Mouse (Mus musculus) testis, postnatal 10 days (tissue): ENCODE data around the gene Hacd2.

ENCODE experiments used
- DNase-seq: peaks from one replicate; pipeline ENCODE4 v3.0.0; 2021; ENCODE audit warnings: low spot score

The Hacd2 gene

DNA sequence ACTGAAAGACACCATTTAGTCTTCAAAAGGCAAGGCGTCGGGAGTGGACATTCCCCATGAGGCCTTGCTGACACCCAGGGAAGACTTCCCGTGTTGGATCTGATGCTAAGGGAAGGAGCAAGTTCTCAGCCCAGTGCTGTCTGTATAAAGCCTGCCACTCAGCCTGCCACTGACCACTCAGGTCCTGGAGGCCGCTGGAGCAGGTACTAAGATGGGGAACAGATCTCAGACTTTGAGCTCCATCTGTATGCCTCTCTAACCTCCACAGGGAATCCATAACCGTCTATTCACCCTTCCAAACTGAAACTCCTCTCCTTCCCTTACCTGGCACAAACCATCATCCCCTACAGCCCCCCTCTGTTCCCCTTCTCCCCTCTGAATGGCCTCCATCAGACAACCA, 91.3 kb downstream of the Hacd2 start:
- no peak for DNase-seq

DNA sequence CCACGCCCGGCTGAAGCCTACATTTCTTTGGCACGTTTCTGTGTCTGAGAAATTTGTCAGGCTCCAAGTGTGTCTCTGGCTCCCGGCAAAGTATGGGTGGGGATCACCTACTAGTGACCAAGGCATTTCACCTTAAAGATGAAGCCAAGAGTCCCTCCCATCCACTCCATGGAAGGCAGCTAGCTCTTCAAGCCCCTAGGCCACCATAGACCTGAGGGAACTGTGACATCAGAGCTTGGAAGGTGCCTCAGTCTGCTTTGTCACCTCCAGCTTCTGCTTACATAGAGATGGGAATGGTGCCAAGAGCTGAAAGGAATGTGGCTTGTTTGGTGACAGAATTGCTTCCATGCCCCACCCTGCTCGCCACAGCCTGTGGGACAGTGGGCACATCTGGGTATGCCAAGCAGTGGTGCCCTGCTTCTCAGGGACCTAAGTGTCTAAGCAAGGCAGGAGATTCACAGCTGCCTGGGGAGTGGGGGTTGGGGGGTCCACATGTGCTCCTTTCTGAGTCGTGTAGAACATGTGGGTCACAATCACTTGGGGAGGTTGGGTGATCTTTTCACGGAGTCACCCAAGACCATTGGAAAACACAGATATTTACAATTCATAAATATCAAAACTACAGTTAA, 94.2 kb downstream of the Hacd2 start:
- no peak for DNase-seq

DNA sequence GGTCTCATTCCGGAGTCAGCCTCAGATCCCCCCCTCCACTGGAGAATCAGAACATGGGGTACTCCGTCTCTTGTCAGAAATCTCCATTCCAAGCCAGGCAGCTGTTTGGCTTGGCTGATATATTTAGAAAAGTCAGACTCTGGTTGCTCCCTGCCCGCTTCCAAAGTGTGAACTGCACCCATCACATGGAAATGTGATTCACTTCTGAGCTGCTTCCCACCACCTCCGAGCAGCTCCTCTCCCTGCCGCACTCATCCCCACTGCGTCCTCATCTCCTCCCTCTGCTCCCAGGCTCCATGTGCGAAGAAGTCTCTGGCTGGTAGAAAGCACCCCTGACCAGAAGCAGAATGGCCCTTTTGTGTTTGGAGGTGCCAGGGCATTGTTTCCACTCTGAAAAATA, 95.2 kb downstream of the Hacd2 start:
- DNase-seq = no peak

DNA sequence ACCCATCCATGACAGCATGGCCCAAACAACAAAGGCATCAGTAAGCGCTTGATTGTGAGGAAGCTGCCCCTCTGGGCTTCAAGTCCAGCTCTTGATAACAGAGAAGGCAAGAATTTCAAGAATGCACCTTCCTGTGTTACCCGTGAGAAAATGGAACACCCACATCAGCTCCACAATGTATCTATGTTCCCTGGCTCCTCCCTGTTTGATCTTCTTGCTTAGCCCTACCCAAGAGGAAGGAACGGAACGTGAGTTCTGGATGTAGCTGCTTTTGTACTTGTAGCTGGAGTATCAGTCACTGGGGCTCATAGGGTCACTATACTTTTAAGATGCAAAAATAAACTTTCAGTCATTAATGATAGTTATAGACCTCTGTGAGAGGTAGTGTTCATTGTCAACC, 98.4 kb downstream of the Hacd2 start:
- no peak for DNase-seq

DNA sequence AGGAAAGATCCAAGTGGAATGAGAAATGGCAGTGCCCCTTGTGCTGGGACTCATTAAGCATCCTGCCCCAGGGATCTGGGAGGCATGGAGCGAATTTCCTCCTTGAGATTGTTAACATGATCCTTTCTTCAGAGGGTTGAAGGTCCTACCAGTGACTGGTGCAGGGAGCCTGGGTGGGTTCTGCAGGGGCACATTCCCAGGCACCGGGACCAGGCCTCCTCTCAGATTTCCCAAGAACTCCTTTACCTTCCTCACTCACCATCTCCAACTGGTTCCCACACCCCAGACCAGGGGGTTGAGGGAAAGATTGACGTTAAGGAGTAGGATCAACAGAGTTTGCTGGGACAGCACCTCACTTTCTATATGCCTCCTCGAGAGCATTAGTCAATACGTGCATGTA, 105.0 kb downstream of the Hacd2 start:
- no peak for DNase-seq

DNA sequence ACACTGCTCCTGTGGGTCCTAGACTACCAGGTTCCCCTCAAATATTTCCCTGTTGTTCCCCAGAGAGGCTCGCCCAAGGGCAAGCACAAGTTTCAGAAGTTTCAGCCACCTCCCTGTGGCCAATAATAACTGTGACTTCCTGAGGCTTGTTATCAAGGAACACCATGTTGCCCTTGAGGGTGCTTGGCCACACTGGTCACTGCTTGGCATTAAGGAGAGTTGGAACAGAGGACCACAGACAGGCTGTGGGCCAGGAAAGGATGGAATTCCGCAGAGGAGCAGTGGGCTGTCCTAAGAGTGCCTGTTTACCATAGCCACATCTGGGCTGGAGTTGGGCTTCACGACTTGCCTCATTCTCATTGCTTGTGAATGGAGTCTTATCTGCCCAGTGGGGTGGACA, 107.9 kb downstream of the Hacd2 start:
- no peak for DNase-seq

DNA sequence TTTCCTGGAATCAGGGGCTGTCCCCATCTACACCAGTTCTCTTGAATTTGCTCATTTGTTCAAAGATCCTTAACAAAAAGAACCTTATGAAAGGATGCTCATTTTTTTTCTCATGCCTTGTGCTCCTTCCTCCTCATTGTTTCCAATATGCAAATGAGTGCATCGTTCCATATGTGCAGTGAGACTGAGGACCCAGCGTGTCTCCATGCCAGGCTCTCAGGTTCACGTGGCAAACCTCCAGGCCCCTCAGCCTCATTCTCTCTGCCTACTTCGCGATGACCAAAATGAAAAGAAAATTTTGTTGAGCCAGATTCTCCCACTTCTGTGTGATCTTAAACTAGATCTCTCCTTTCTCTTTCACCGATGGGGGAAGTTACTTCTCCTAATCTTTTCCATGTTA, 117.2 kb downstream of the Hacd2 start:
- DNase-seq = no peak

DNA sequence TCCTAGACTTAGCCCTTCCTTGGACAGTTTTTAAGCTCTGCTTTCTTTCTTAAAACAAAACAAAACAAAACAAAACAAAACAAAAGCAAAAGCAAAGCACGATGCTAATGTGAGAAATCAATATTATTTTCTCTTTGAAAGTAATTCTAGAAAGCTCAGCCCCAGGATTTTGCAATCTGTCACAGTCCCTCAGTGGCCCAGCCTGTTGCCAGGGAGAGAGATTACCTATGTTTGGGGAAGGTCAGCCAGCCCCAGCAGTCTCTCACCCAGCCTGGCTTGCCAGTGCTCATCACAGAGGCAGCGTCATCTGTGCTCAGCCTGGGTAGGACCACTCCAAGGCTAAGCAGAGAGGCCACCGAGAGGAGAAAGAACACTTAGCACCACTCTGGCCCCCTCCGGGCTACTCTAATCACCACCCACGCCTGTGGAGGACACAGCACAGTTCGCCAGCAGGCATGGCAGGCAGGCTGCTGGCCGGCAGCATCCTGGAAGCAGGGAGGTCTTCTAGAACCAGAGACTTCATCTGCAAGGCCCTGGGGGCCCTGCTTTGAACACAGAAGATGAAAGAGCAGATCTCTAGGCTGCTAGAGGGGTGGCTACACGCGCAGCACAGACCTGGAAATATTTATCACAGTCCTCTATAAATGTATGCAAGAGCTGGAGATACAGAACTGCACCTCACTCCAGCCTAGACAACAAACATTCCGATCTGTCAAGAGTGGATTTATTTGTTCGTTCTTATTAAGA, 117.8 kb downstream of the Hacd2 start:
- DNase-seq = peak; percentile 61

DNA sequence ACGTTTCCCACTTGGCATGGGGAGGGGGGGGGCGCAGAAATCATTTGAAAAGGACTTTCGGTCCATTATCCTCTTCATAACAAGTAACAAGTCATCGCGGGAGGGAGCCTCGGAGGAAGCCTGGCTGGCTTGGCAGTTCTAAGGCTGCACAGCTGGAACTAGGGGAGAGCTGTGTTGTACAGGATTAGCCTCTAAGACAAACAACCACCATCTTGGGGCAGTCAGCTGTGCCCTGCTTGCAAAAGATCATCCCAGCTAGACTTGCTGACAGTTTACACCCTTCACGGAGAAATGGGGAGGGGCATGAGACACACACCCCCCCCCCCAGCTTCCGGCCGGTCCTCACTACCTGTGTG, 118.4 kb downstream of the Hacd2 start:
- no peak for DNase-seq

DNA sequence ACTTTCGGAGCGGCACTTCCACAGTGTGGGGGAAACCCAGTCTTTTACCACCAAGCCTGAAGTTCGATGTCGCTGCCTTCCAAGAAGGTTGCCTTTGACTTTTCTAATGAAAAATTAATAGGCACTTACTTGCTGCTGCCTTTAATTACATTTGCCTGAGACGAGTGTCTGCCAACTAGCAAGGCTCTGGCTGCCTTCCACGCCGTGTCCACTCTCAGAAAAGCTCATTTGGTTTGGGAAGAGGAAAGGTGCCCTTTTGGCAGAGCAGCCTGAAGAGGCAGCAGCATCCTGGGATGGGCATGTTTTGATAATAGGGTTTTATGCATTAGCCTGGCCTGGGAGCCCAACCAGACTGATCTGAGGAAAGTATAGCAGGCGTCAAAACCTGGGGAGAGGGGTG, 119.6 kb downstream of the Hacd2 start:
- no peak for DNase-seq

DNA sequence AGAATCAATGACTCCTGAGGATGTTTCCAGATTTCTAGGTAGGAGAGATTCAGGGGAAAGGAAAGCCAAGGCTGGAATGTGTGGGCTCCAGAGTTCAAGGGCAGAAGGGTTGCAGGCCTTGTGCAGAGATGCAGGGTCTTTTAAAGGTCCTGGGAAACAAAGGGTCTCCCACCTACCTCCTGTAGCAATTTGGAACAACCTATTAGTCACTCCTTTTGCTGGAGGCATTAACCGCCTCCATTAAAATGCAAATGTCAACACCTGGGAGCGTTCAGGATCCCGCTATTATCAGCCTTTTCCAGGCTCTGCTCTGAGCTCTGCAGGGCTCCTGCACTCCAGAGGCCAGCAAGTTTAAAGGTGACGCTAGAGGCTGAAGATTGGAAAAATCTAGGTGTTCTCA, 123.9 kb downstream of the Hacd2 start:
- no peak for DNase-seq

DNA sequence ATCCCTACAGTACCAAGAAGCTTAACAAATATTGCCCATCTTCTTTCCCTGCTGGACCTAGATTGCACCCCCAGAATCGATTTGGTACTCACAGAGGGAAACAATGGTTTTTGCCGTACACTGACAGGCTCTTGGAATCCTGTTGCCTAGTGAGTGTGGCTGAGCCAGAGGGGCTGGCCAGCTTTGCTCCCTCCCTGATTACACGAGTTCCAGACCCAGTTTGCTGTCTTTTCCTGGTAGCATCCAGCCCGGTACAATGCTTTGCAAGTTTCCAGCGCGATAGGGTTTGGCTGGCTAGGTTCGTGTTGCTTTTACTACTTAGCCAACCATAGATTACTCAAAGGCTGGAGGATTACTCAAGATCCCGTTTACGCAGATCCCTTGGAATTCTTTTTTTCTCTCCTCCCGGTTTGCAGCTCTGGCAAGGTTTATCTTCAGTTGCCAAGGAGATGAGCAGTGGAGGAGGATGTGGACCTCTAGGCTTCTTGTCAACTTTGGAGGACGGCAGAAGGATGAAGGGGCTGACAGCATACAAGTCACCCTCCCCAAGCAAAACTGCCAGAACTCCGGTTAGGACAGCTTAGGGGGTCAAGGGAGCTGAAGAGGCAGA, 131.0 kb downstream of the Hacd2 start:
- no peak for DNase-seq

DNA sequence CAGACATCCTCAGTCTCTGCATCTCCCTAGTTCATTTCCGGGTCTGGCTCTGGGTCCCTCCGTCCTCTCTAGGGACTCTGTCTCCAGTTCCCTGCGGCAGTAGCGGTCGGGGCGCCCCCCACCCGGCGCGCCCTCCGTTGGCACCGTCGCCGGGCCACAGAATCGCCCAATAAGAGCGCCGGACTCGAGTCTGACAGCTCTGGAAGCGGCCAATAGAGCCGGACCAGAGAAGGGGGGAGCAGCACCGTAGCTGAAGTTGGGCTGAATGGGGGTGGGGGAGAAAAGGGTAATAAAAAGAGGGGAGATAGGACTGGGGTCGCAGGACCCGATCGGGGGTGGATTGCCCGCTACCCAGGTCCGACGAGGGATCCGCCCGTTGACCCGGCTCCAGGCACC, 132.0 kb downstream of the Hacd2 start:
- DNase-seq = peak; percentile 56

DNA sequence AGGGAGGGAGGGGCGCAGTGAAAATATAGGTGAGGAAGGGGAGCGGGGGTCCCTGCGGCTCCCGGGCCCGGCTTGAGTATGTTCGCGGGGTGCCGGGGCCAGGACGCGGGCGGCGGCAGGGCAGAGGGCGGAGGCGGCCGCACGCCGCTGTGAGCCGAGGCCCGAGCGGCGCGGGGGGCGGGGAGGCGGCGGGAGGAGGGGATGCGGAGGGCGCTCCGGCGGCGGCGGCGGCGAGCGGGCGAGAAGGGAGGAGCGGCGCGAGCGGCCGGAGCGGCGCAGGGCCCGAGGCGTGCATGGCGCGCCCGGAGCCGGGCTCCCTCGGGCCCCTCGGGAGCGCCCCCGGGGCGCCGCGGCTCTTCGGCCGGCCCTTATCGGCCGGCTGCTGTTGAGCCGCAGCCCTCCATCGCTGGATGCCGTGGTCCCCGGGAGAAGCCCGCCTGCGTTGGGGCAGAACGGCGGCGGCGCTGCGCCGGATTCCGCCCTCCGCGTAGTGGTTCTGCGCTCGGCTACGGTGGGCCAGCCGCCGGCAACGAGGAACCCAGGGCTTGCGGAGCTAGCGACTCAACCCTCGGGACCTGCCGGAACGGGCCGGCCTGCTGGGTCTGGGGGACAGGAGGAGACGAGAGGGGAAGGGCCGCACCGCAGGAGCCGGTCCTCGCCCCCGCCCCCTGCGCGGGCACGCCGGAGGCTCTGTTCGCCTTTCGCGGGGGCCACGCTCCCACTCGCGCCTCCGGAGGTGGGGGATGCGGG, 132.6 kb downstream of the Hacd2 start, which contains the start of gene Adcy5:
Adcy5 (plus strand) TSS at position 237 of the 750 bp plus-strand sequence.
- peak; percentile 69 for DNase-seq

DNA sequence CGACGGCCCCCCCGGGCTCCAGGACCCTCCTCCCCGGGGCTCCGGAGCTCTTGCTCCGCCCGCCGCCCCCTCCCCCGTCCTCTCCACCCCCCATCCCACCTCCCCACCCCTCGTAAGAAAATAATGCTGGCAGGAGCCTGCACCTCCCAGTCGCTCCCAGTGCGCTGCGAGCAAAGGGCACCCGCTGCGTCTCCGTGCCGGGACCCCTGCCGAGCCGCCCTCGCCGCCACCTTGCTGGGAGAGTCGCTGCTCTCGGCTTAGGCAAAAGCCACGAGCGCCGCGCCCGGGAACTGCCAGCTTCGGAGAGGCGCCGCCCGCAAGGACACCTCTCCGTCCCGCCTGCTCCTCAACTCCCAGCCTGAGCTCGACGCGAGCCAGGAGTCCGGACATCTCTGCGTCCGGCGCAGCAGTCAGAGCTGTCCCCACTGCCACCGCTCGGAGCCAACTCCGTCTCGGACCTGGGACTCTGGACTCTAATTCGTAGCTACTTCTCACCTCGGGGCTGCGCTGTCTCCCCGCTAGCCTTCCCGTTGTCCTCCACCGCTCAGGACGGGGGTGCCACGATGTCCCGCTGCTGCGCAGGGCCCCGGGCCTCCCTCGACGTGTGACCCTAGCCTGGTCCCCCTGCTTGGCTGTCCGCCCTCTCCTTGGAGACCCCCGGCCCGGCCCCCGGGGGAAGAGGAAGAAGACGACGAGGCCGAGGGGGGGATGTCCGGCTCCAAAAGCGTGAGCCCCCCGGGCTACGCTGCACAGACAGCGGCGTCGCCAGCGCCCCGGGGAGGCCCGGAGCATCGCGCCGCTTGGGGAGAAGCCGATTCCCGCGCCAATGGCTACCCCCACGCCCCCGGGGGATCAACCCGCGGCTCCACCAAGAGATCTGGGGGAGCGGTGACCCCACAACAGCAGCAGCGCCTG, 133.4 kb downstream of the Hacd2 start:
- DNase-seq = peak; percentile 69

DNA sequence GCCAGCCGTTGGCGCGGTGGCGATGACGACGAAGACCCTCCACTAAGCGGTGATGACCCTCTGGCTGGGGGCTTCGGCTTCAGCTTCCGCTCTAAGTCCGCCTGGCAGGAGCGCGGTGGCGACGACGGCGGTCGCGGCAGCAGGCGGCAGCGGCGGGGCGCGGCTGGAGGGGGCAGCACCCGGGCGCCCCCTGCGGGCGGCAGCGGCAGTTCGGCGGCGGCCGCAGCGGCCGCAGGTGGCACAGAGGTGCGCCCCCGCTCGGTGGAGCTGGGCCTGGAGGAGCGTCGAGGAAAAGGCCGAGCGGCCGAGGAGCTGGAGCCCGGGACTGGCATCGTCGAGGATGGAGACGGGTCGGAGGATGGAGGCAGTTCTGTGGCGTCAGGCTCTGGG, 134.1 kb downstream of the Hacd2 start:
- DNase-seq = peak; percentile 85

DNA sequence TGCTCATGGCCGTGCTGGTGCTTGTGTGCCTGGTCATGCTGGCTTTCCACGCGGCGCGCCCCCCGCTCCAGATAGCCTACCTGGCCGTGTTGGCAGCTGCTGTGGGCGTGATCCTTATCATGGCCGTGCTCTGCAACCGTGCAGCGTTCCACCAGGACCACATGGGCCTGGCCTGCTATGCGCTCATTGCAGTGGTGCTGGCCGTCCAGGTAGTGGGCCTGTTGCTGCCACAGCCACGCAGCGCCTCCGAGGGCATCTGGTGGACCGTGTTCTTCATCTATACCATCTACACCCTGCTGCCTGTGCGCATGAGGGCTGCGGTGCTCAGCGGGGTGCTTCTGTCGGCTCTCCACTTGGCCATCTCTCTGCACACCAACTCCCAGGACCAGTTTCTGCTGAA, 134.6 kb downstream of the Hacd2 start:
- no peak for DNase-seq
